Mouse (Mus musculus) left cerebral cortex, adult 8-10 months (tissue): ENCODE data around the gene Prkca. TPM values are rescaled to one million over a fixed set of nuclear protein-coding genes. Genes with fewer than 3 reads are reported as not detected.

Source experiments
- DNase-seq, 2 experiments: peaks; one replicate each; pipeline ENCODE4 v3.0.0; 2022; ENCODE audit warnings: low spot score in 2 of 2
- total RNA-seq, 4 experiments: library from RNA; stranded (reverse); gene quantifications; 2 replicates each; pipeline ENCODE4 v1.2.4; 2022

Gene Prkca
- total RNA-seq, 4 experiments from 2014 or later: 132 to 162 (median 144) TPM

DNA sequence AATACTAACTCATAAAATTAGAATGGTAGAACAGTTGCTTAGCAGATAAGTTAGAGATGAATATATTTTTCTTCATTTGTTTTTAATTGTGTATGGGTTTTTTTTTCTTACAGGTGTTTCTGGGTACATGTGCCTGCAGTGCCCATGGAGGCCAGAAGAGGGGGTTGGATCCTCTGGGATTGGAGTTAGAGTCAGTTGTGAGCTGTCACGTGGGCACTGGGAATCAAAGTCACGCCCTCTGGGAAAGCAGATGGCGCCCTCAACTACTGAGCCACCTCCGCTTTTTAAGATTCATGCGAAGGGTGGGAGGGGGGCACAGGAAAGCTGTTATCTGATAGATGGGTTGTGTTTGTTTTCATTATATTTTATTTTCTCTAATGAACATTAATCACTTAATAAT, 131.1 kb downstream of the Prkca start:
- DNase-seq: no peak

GRCm38 (mm10) chr11:108212030-108212429, 131.7 kb downstream of the Prkca start:
- no peak for DNase-seq

- DNase-seq: no peak
These were observed 133.0 kb downstream of the Prkca start for GRCm38 (mm10) chr11:108210749-108211148.

DNA sequence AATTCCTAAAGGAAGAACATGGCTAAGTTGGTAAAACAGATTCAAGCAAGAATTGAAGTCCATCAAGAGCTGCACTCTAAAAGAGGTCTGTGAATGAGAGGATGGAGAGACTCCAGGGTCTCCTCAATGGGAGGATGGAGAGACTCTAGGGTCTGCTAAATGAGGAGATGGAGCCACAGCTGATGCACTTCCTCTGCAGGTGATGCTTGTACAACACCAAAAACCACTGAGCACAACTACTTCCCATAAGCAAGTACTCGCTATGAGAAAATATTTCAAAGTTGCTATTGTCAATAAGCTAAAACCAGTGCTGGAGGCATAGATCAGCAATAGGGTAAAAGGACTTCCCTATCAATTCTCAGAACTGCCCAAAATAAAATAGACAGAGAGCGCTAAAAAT, 137.1 kb downstream of the Prkca start:
- DNase-seq: no peak

GRCm38 (mm10) chr11:108204895-108205248, 138.9 kb downstream of the Prkca start:
- no peak for DNase-seq

- no peak for DNase-seq
These were observed 139.4 kb downstream of the Prkca start for GRCm38 (mm10) chr11:108204202-108204894.

- no peak for DNase-seq
These were observed 140.9 kb downstream of the Prkca start for GRCm38 (mm10) chr11:108202835-108203234.

DNA sequence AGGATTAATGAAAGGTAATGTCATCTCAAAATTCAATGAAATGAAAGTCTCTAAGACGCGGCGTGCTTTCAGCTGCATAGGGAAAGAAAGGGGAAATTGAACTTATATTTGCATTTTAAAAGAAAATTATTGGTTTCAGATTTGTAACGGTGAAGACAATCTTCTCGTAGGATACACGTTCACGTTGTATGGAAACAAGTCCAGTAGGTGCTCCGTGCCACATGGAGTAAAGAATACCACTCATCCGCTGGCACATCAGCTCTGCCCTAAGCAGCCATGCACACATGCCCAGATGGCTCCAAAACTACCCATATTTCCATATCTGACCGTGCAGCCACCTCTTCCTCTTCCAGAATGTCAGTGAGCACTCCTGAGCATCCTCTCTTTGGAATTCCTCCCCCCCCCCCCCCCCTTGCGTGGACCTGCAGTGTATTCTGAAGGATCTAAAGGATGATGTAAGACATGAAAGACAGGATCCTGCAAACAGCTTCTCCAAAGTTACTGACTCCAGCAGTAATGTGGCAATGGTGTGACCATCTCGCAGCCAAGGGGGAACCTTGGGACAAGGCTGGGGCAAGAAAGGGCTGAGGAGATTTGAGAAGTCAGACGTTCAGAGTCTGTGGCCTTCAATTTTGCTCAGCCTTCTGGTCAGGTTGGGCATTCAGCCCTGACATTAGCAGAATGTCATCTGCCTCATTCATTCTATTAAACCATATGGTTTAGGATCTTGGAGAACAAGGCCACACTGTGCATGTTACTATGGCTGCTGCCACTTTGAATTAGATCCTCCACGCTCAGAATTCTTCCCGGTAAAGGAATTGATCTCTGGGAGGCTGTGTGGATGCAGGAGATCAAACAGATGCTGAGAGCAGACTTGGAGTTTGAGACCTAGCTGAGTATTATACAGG, 142.8 kb downstream of the Prkca start:
- DNase-seq: no peak

DNA sequence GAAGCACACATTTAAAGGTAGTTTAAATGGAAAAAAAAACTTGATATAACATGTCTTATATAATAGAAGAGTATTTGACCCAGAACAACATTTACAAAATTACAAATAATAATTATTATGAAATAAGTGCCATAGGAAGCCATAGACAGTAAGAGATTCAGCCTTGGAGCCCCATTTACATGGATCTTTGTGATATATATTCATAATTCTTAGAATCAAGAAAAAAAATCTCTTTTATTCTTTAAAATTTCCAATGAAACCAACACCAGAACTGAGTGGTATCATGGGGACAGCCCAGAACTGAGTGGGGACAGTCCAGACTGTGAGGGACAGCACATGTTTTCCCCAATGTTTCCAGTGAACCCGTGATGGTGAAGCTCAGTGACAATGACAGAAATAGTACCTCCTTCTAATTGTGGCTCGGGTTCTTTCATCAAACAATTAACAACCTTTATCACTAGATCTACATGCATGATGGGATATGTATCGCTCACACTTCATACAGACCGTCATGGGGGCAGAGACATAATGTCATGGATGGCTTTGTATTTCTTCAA, 144.2 kb downstream of the Prkca start:
- DNase-seq: no peak

DNA sequence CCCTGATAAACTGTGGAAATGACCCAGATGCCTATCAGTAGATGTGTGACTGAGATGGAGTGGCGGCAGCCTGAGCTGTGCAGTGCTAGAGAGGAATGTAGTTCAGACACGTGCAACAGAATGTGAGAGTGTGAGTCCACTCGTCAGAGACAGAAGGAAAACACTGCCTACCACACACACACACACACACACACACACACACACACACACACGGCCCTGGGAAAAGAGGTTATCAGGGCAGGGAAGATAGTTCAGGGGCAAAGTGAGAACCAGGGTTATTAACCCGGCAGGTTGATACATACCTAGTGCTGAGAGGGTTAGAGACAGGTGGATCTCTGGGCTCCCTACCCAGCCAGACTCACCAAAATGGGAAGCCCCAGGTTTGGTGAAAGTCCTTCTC, 145.1 kb downstream of the Prkca start:
- DNase-seq: no peak

GRCm38 (mm10) chr11:108197427-108198218, 146.1 kb downstream of the Prkca start:
- no peak for DNase-seq

DNA sequence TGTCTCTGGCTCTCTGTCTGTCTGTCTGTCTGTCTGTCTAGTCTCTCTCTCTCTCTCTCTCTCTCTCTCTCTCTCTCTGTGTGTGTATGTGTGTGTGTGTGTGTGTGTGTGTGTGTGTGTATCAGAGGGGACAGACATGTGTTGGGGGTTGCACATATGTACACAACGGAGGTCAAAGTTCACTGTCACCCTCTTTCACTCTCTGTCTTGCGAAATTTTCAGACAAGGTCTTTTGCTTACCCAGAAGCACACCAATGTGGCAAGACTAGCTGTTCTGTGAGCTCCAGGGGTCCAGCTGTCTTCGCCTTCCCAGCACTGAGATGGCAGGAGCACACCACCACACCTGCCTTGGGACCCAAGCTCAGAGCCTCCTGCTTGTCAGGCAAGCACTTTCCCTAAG, 146.9 kb downstream of the Prkca start:
- no peak for DNase-seq

GRCm38 (mm10) chr11:108190298-108190697, 153.4 kb downstream of the Prkca start:
- DNase-seq: no peak

DNA sequence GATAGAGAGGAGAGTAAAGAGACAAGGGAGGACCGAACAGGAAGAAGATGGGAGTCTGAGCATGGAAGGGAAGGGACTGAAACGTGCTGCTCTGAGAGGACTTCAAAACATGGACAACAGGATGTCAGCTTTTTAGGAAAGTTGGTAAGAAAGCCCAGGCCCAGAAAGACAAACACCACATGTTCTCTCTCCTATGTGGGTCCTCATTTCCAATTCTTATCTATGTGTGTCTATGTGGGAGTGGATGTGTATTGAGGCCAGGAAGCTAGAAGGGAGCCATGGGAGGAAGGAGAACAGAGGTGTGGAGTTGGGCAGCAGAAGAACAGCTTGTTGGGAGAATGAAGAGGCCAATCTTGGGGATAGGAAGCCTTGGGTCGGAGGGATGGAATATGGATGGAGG, 154.4 kb downstream of the Prkca start:
- DNase-seq: no peak

DNA sequence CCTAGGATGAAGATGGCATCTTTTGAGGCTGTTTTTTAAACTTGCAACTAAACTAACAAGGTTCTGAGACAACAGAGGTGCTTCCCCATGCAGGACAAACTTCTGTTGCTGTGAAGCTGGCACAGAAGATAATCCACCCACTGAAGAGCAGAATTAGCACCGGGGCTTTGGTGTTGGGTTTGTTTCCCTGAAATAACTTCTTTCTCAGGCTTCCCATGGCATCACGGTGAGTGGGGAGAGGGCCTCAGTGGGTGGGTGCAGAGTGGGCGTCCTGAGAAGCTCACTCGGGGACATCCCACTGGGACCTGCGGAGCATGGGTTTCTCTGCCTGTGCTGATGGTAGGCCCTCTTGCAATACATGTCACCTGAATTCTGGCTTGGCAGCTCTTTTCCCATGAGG, 161.3 kb downstream of the Prkca start:
- peak in 1 of 2 experiments; percentile 58 for DNase-seq

- DNase-seq: no peak
These were observed 162.6 kb downstream of the Prkca start for GRCm38 (mm10) chr11:108181012-108181713.

- no peak for DNase-seq
These were observed 164.9 kb downstream of the Prkca start for GRCm38 (mm10) chr11:108178802-108179201.

DNA sequence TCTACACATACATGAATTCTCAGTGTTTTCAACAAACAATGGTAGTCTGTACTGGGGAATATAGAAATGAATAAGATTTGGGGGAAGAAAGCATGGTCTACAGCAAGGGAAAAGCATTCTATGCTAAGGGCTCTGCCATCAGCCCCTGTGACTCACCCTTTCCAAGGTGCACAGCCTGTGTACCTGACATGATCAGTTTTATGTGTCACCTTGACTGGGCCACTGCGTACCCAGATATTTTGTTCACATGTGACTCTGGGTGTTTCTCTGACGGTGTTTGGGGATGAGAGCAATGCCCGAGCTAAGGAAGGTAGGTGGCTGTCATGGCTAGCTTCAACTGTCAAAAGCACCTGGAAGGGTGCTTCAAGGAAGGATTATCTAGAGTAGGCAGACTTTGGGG, 165.5 kb downstream of the Prkca start:
- no peak for DNase-seq

DNA sequence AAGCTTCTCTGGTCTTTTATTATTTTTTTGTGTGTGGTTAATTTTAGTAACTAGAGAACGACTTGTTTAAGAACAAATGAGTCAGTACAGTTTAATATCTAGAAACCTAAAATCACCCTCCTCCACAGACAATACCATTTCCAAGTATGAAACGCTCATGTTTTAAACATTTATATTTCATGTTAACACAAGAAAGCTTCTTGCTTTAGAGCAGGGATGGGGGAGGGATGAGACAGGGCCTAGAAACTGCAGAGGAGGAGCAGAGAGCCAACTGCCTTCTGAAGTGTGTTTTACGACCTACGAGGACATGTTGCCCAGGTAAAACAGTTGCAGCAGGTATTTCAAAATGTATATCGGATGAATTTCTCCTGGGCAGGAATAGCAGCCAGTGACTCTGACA, 167.0 kb downstream of the Prkca start:
- no peak for DNase-seq

- DNase-seq: no peak
These were observed 171.8 kb downstream of the Prkca start for GRCm38 (mm10) chr11:108171917-108172316.

DNA sequence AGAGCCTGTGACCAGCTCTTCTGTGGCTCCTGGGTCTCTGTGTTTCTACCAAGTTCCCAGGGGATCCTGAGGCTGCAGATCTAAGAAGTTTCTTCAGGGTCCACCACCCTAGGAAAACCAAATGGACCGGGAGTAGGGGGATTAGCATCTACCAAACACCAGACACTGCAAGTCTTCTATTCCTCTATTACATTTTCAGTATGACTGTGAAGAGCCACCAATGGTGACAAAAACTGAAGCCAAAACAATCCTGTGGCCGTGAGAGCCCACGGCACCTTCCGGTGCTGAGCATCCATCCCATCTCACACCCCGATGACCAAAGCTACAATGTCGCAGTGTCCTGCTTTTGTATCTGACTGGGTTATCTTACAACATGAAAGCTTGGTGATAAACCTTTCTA, 172.5 kb downstream of the Prkca start:
- DNase-seq: no peak
